In the genomic region with DNA sequence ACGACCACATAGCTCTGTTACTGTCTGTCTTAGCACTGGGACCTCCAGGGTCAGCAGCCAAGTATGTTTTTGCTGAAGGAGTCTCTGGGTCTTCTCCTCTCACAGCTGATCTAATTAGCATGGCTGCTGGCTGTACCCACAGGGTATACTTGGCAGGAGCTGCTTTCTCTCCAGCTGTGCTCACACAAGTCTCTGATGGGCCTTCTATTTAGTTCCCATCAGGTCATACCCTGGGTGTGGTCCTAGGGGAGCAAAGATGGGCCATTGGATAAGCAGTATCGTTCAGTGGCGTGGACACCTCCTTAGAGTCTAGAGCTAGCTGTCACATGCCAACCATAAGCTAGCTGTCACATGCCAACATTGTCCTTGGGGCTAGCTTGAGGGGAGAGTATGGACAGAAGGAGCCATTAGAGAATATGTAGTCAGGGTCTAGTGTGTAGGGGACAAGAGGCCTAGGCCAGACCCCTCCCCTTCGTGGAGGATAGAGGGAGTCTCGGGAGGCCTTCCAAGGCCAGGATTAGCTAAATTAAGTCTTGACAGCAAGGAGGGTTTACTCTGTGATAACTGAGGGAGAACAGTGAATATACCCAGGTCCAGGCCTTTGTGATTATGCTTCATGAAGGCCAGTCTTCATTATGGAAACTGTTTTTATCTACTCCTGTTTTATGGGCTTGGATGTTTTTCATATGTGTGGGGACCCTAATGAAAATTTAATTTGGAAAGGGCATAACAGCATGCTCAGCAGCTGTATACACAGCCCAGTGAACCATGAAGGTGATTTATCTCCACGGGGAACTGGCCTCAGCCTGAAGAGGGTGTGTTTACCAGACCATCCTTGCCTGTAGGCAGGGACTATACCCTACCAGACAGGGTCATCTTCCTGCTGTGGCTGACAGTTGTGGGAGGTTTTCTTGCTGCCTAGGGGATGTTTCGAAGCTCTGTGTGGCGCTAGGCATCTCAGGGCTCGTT, we compare ENCODE assay signal across 8 mouse cellular contexts.
DNase-seq lines count a peak whose midpoint lies in the region; ATAC-seq and TF ChIP-seq lines count a peak whose summit lies in the region.

No protein-coding gene starts in this region.

- H3K4me1 ChIP-seq in midbrain, embryonic 11.5 days (ENCODE audit: control insufficient read depth, insufficient read depth, low read length) = no peaks in the 10 kb centered on the region; the same call in 1 of the 2 replicates
- no peaks in the 10 kb centered on the region for H3K4me1 ChIP-seq in midbrain, embryonic 16.5 days (ENCODE audit: control insufficient read depth, insufficient read depth, low read length)
- H3K4me1 ChIP-seq in stomach, postnatal 0 days (replicated peaks; ENCODE audit: control insufficient read depth, insufficient read depth) = no peaks in the 10 kb centered on the region

- ATAC-seq in midbrain, embryonic 11.5 days (ENCODE audit: low FRiP score) = peak; percentile 85
- no peak for ATAC-seq in midbrain, embryonic 16.5 days
- ATAC-seq in stomach, postnatal 0 days (ENCODE audit: low FRiP score, low TSS enrichment) = no peak
- no peak for ATAC-seq in inflammation-experienced regulatory T-cells, adult 6 months

- no peak for TF ChIP-seq CTCF in stomach, postnatal 0 days (IDR thresholded peaks at IDR 0.05; ENCODE audit: low read depth)

- H3K36me3 ChIP-seq in midbrain, embryonic 11.5 days (ENCODE audit: control insufficient read depth, insufficient read depth, low read length) = no peaks in the 10 kb centered on the region
- no peaks in the 10 kb centered on the region for H3K36me3 ChIP-seq in midbrain, embryonic 16.5 days (ENCODE audit: control insufficient read depth, insufficient read depth, low read length)
- H3K36me3 ChIP-seq in stomach, postnatal 0 days (ENCODE audit: control insufficient read depth, insufficient read depth, low read length) = no peaks in the 10 kb centered on the region

- 40% methylated on average over 9 of the region's 9 CpGs for WGBS in midbrain, embryonic 11.5 days
- WGBS in midbrain, embryonic 16.5 days = 30% methylated on average over 9 of the region's 9 CpGs
- 53% methylated on average over 9 of the region's 9 CpGs for WGBS in stomach, postnatal 0 days

- no peak overlapping the region for H3K4me3 ChIP-seq in midbrain, embryonic 11.5 days (ENCODE audit: low read depth, low read length)
- H3K4me3 ChIP-seq in midbrain, embryonic 16.5 days (ENCODE audit: low read depth, low read length) = no peak overlapping the region
- H3K4me3 ChIP-seq in stomach, postnatal 0 days (ENCODE audit: low read depth, low read length) = no peak overlapping the region

- no peaks in the 10 kb centered on the region for H3K9me3 ChIP-seq in midbrain, embryonic 11.5 days (ENCODE audit: control insufficient read depth, low read length)
- no peaks in the 10 kb centered on the region for H3K9me3 ChIP-seq in midbrain, embryonic 16.5 days (replicated peaks; ENCODE audit: control insufficient read depth, low read length, poor library complexity, severe bottlenecking)
- no peaks in the 10 kb centered on the region for H3K9me3 ChIP-seq in stomach, postnatal 0 days (ENCODE audit: control insufficient read depth, low read length)

- H3K27ac ChIP-seq in midbrain, embryonic 11.5 days (ENCODE audit: low read depth, low read length) = no peak overlapping the region
- no peak overlapping the region for H3K27ac ChIP-seq in midbrain, embryonic 16.5 days (ENCODE audit: low read length)
- peak overlapping the region; percentile 24; the same call in 1 of the 2 replicates for H3K27ac ChIP-seq in stomach, postnatal 0 days (replicated peaks)

- H3K9ac ChIP-seq in midbrain, embryonic 11.5 days (ENCODE audit: low read length) = no peak overlapping the region
- no peak overlapping the region for H3K9ac ChIP-seq in midbrain, embryonic 16.5 days (ENCODE audit: low read depth, low read length)
- no peak overlapping the region for H3K9ac ChIP-seq in stomach, postnatal 0 days (ENCODE audit: low read length)

- intact Hi-C loops in gastrocnemius, postnatal 36 days (cut with DNase I) = no loop called here

- TF ChIP-seq EP300 in stomach, postnatal 0 days (optimal IDR thresholded peaks at IDR 0.05) = no peak

- no peaks in the 10 kb centered on the region for H3K27me3 ChIP-seq in midbrain, embryonic 11.5 days (ENCODE audit: control insufficient read depth, insufficient read depth, low read length)
- no peaks in the 10 kb centered on the region for H3K27me3 ChIP-seq in midbrain, embryonic 16.5 days (ENCODE audit: control insufficient read depth, insufficient read depth, low read depth, low read length)
- no peaks in the 10 kb centered on the region for H3K27me3 ChIP-seq in stomach, postnatal 0 days (ENCODE audit: control insufficient read depth, insufficient read depth, low read length)

- DNase-seq in gastrocnemius, adult 18-20 months (ENCODE audit: low spot score) = peak; percentile 31
- no peak for DNase-seq in gastrocnemius, postnatal 36 days
- DNase-seq in midbrain, embryonic 11.5 days (ENCODE audit: low spot score, missing footprints) = peak; percentile 88
- DNase-seq in lung, postnatal 36 days = peak; percentile 32
- no peak for DNase-seq in stomach, postnatal 0 days (ENCODE audit: low spot score)
- no peak for DNase-seq in layer of hippocampus, postnatal 36 days

- no peak overlapping the region for H3K4me2 ChIP-seq in midbrain, embryonic 11.5 days
- H3K4me2 ChIP-seq in midbrain, embryonic 16.5 days (ENCODE audit: low read length) = no peak overlapping the region
- no peak overlapping the region for H3K4me2 ChIP-seq in stomach, postnatal 0 days (replicated peaks; ENCODE audit: low read depth)

Comparison
In these comparisons a context has a peak if more than half of its experiments do, and no peak if none do; other contexts are left out.
1. DNase-seq: peak in gastrocnemius, adult 18-20 months (single experiment), midbrain, embryonic 11.5 days (single experiment) and lung, postnatal 36 days (single experiment); none in gastrocnemius, postnatal 36 days (0 of 2), stomach, postnatal 0 days (single experiment) and layer of hippocampus, postnatal 36 days (0 of 2).